14 mouse cellular contexts compared by ENCODE assay signal in the genomic region with DNA sequence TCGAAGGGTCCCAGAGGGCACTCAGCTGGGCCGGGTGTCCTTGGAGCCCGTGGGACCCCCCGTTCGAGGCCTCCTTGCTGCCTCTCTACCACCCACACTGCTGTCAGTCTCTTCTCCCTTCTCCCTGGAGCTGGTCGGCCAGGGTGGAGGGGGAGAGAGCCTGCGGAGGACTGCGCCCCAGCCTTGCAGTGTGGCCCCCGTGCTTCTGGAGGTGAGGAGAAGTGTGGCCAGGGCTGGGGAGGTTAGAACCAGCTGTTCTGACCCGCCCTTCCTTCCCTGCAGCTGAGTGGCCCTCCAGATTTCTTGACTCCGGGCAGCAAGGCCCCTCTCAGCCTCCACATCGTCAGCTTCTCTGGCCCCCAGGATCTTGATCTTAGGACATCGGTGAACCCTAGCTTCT. TPM values are rescaled to one million over a fixed set of nuclear protein-coding genes. Genes with fewer than 3 reads are reported as not detected.
DNase-seq lines count a peak whose midpoint lies in the region; ATAC-seq and TF ChIP-seq lines count a peak whose summit lies in the region.
"Had no signal": no experiment of that assay in that cellular context is flagged by ENCODE, and none has a peak within 500 bp of the region (broad histone marks: within the 10 kb centered on the region; RNA-seq: fewer than 3 reads in every experiment).

No protein-coding gene starts in this region.

- peak overlapping the region; percentile 24; the same call in 1 of the 2 replicates for H3K9ac ChIP-seq in lung, embryonic 16.5 days (ENCODE audit: low read length)
- peak overlapping the region; percentile 41; the same call in 1 of the 2 replicates for H3K9ac ChIP-seq in intestine, embryonic 16.5 days (ENCODE audit: low read depth, low read length)
- peak overlapping the region; percentile 4; the same call in 1 of the 2 replicates for H3K9ac ChIP-seq in stomach, embryonic 16.5 days (ENCODE audit: low read length)
- H3K9ac ChIP-seq: hindbrain, embryonic 15.5 days; liver, embryonic 14.5 days; neural tube, embryonic 12.5 days had no signal

- ATAC-seq in lung, embryonic 16.5 days (ENCODE audit: low read depth): no peak
- no peak for ATAC-seq in intestine, embryonic 16.5 days
- no peak for ATAC-seq in stomach, embryonic 16.5 days (ENCODE audit: insufficient read depth, low FRiP score)
- no peak for ATAC-seq in frontal cortex, adult (ENCODE audit: low TSS enrichment)

- H3K9me3 ChIP-seq in heart, embryonic 10.5 days: no peaks in the 10 kb centered on the region
- no peaks in the 10 kb centered on the region for H3K9me3 ChIP-seq in lung, embryonic 16.5 days (ENCODE audit: control insufficient read depth, low read length)
- H3K9me3 ChIP-seq in intestine, embryonic 16.5 days (ENCODE audit: control insufficient read depth, low read length): no peaks in the 10 kb centered on the region
- H3K9me3 ChIP-seq in stomach, embryonic 16.5 days (replicated peaks; ENCODE audit: control insufficient read depth, low read length): no peaks in the 10 kb centered on the region
- H3K9me3 ChIP-seq: hindbrain, embryonic 15.5 days; neural tube, embryonic 12.5 days had no signal

- TF ChIP-seq CTCF in lung, adult 2 months (IDR thresholded peaks at IDR 0.05; ENCODE audit: insufficient read depth, low read length): no peak

- TF ChIP-seq POLR2A in lung, adult 2 months (IDR thresholded peaks at IDR 0.05; ENCODE audit: borderline replicate concordance, extremely low read depth, low read depth, low read length): no peak

- H3K27ac ChIP-seq in heart, embryonic 10.5 days: peak overlapping the region; percentile 77
- H3K27ac ChIP-seq in lung, embryonic 16.5 days (ENCODE audit: low read length): no peak overlapping the region
- H3K27ac ChIP-seq in intestine, embryonic 16.5 days (ENCODE audit: low read length): no peak overlapping the region
- 0 out of 2 replicates have a peak overlapping the region, but pooled peaks have one; percentile 13 for H3K27ac ChIP-seq in stomach, embryonic 16.5 days (ENCODE audit: low read length)
- H3K27ac ChIP-seq: hindbrain, embryonic 15.5 days; layer of hippocampus, adult 2 months; left cerebral cortex, adult 2 months; liver, embryonic 14.5 days; neural tube, embryonic 12.5 days had no signal

- 0 out of 2 replicates have a peak, but pooled peaks cover 6% of the 10 kb centered on the region for H3K27me3 ChIP-seq in heart, embryonic 10.5 days (ENCODE audit: insufficient read depth, poor library complexity, severe bottlenecking)
- H3K27me3 ChIP-seq in lung, embryonic 16.5 days (ENCODE audit: control insufficient read depth, insufficient read depth, low read depth, low read length): no peaks in the 10 kb centered on the region
- H3K27me3 ChIP-seq in intestine, embryonic 16.5 days (replicated peaks; ENCODE audit: control insufficient read depth, insufficient read depth, low read length): no peaks in the 10 kb centered on the region
- H3K27me3 ChIP-seq in stomach, embryonic 16.5 days (ENCODE audit: control insufficient read depth, insufficient read depth, low read length): no peaks in the 10 kb centered on the region
- H3K27me3 ChIP-seq: hindbrain, embryonic 15.5 days; neural tube, embryonic 12.5 days had no signal

- H3K4me1 ChIP-seq in heart, embryonic 10.5 days: peaks cover 62% of the 10 kb centered on the region
- H3K4me1 ChIP-seq in lung, embryonic 16.5 days (replicated peaks; ENCODE audit: control insufficient read depth, insufficient read depth, low read length): peaks cover 6% of the 10 kb centered on the region
- H3K4me1 ChIP-seq in lung, adult 2 months (ENCODE audit: control insufficient read depth, insufficient read depth, low read length): peaks cover 17% of the 10 kb centered on the region
- H3K4me1 ChIP-seq in intestine, embryonic 16.5 days (ENCODE audit: control insufficient read depth, insufficient read depth, low read length): peaks cover 26% of the 10 kb centered on the region
- peaks cover 35% of the 10 kb centered on the region for H3K4me1 ChIP-seq in stomach, embryonic 16.5 days (ENCODE audit: control insufficient read depth, insufficient read depth, low read length)

- no peak overlapping the region for H3K4me3 ChIP-seq in heart, embryonic 10.5 days
- no peak overlapping the region for H3K4me3 ChIP-seq in lung, embryonic 16.5 days (ENCODE audit: low read length)
- no peak overlapping the region for H3K4me3 ChIP-seq in lung, adult 2 months (replicated peaks; ENCODE audit: extremely low read depth, low read depth, low read length)
- H3K4me3 ChIP-seq in intestine, embryonic 16.5 days (ENCODE audit: low read length): no peak overlapping the region
- H3K4me3 ChIP-seq in stomach, embryonic 16.5 days (replicated peaks; ENCODE audit: low read length): no peak overlapping the region
- H3K4me3 ChIP-seq: hindbrain, embryonic 15.5 days; layer of hippocampus, adult 2 months; left cerebral cortex, adult 2 months; neural tube, embryonic 12.5 days had no signal

- no peak for DNase-seq in heart, embryonic 10.5 days (ENCODE audit: low spot score)
- no peak for DNase-seq in heart, postnatal 4 days
- no peak for DNase-seq in lung, adult 2 months
- DNase-seq: retina, postnatal 1 day had no signal

- 65% methylated on average over 13 of the region's 13 CpGs for WGBS in heart, embryonic 10.5 days
- WGBS in lung, embryonic 16.5 days: 55% methylated on average over 13 of the region's 13 CpGs
- 57% methylated on average over 13 of the region's 13 CpGs for WGBS in lung, adult 2 months
- 70% methylated on average over 13 of the region's 13 CpGs for WGBS in intestine, embryonic 16.5 days
- 69% methylated on average over 13 of the region's 13 CpGs for WGBS in stomach, embryonic 16.5 days

- H3K36me3 ChIP-seq in heart, embryonic 10.5 days: no peaks in the 10 kb centered on the region
- H3K36me3 ChIP-seq in lung, embryonic 16.5 days (ENCODE audit: control insufficient read depth, insufficient read depth, low read length): no peaks in the 10 kb centered on the region
- H3K36me3 ChIP-seq in intestine, embryonic 16.5 days (ENCODE audit: control insufficient read depth, insufficient read depth, low read length): no peaks in the 10 kb centered on the region; the same call in 1 of the 2 replicates
- H3K36me3 ChIP-seq in stomach, embryonic 16.5 days (ENCODE audit: control insufficient read depth, insufficient read depth, low read length): no peaks in the 10 kb centered on the region
- H3K36me3 ChIP-seq: hindbrain, embryonic 15.5 days; neural tube, embryonic 12.5 days had no signal

- H3K4me2 ChIP-seq in lung, embryonic 16.5 days (ENCODE audit: low read depth, low read length): no peak overlapping the region
- no peak overlapping the region for H3K4me2 ChIP-seq in intestine, embryonic 16.5 days (ENCODE audit: low read depth, low read length)
- H3K4me2 ChIP-seq in stomach, embryonic 16.5 days (ENCODE audit: low read depth, low read length): no peak overlapping the region
- H3K4me2 ChIP-seq: hindbrain, embryonic 15.5 days; neural tube, embryonic 12.5 days had no signal

RNA-seq across cellular contexts. Expression of gene Sapcd1, which starts 3.6 kb away (rescaled TPM):
- polyA plus RNA-seq in heart, embryonic 10.5 days (2016; fragmentation: Nextera tagmentation; extraction: Ambion mirVana): 3.3 and 4.0 TPM in 2 replicates
- total RNA-seq in heart, postnatal 4 days (2021): 1 to 10 TPM in 1 of 2 experiments, under 1 TPM in 1; 0.74 to 1.3 TPM
- 4.3 and 4.6 TPM in 2 replicates for polyA plus RNA-seq in lung, embryonic 16.5 days (2015; fragmentation: Nextera tagmentation; extraction: Ambion mirVana)
- 2.1 and 2.8 TPM in 2 replicates for polyA plus RNA-seq in lung, adult 2 months (2012; rRNA removed)
- polyA plus RNA-seq in intestine, embryonic 16.5 days (2015; fragmentation: Nextera tagmentation; extraction: Ambion mirVana): 11.3 TPM in 2 replicates
- polyA plus RNA-seq in stomach, embryonic 16.5 days (2015; fragmentation: Nextera tagmentation; extraction: Ambion mirVana): 14.2 and 14.3 TPM in 2 replicates
- total RNA-seq: midbrain, postnatal 0 days had no signal

RNA-seq across cellular contexts. Expression of gene Vwa7, which starts 7.9 kb away (rescaled TPM):
- polyA plus RNA-seq in heart, embryonic 10.5 days (2016; fragmentation: Nextera tagmentation; extraction: Ambion mirVana): 0.26 and 0.34 TPM in 2 replicates
- total RNA-seq in heart, postnatal 4 days (2021): 1 to 10 TPM; 1.6 to 1.8 TPM
- polyA plus RNA-seq in lung, embryonic 16.5 days (2015; fragmentation: Nextera tagmentation; extraction: Ambion mirVana): 0.14 and 0.25 TPM in 2 replicates
- polyA plus RNA-seq in lung, adult 2 months (2012; rRNA removed): 4.0 and 4.2 TPM in 2 replicates
- 0.18 and 0.27 TPM in 2 replicates for polyA plus RNA-seq in intestine, embryonic 16.5 days (2015; fragmentation: Nextera tagmentation; extraction: Ambion mirVana)
- polyA plus RNA-seq in stomach, embryonic 16.5 days (2015; fragmentation: Nextera tagmentation; extraction: Ambion mirVana): 0.26 and 0.42 TPM in 2 replicates

RNA-seq across cellular contexts. Expression of gene Msh5, which starts 22.3 kb away (rescaled TPM):
- polyA plus RNA-seq in heart, embryonic 10.5 days (2016; fragmentation: Nextera tagmentation; extraction: Ambion mirVana): 3.9 and 5.4 TPM in 2 replicates
- total RNA-seq in heart, postnatal 4 days (2021): 1 to 10 TPM; 4.0 to 6.5 TPM
- 4.7 and 4.9 TPM in 2 replicates for polyA plus RNA-seq in lung, embryonic 16.5 days (2015; fragmentation: Nextera tagmentation; extraction: Ambion mirVana)
- polyA plus RNA-seq in lung, adult 2 months (2012; rRNA removed): 5.4 and 6.0 TPM in 2 replicates
- polyA plus RNA-seq in intestine, embryonic 16.5 days (2015; fragmentation: Nextera tagmentation; extraction: Ambion mirVana): 3.6 and 4.4 TPM in 2 replicates
- 3.9 and 4.2 TPM in 2 replicates for polyA plus RNA-seq in stomach, embryonic 16.5 days (2015; fragmentation: Nextera tagmentation; extraction: Ambion mirVana)

RNA-seq across cellular contexts. Expression of gene Vars, which starts 23.5 kb away (rescaled TPM):
- polyA plus RNA-seq in heart, embryonic 10.5 days (2016; fragmentation: Nextera tagmentation; extraction: Ambion mirVana): 112 and 166 TPM in 2 replicates
- total RNA-seq in heart, postnatal 4 days (2021): 10 to 100 TPM; 46.7 to 49.0 TPM
- polyA plus RNA-seq in lung, embryonic 16.5 days (2015; fragmentation: Nextera tagmentation; extraction: Ambion mirVana): 88.0 and 96.2 TPM in 2 replicates
- 119 and 159 TPM in 2 replicates for polyA plus RNA-seq in lung, adult 2 months (2012; rRNA removed)
- polyA plus RNA-seq in intestine, embryonic 16.5 days (2015; fragmentation: Nextera tagmentation; extraction: Ambion mirVana): 112 and 119 TPM in 2 replicates
- 81.1 and 82.1 TPM in 2 replicates for polyA plus RNA-seq in stomach, embryonic 16.5 days (2015; fragmentation: Nextera tagmentation; extraction: Ambion mirVana)

RNA-seq across cellular contexts. Expression of gene Clic1, which starts 25.5 kb away (rescaled TPM):
- 374 and 380 TPM in 2 replicates for polyA plus RNA-seq in heart, embryonic 10.5 days (2016; fragmentation: Nextera tagmentation; extraction: Ambion mirVana)
- total RNA-seq in heart, postnatal 4 days (2021): 100 to 1,000 TPM; 166 to 167 TPM
- 298 and 322 TPM in 2 replicates for polyA plus RNA-seq in lung, embryonic 16.5 days (2015; fragmentation: Nextera tagmentation; extraction: Ambion mirVana)
- 124 and 153 TPM in 2 replicates for polyA plus RNA-seq in lung, adult 2 months (2012; rRNA removed)
- polyA plus RNA-seq in intestine, embryonic 16.5 days (2015; fragmentation: Nextera tagmentation; extraction: Ambion mirVana): 405 and 416 TPM in 2 replicates
- polyA plus RNA-seq in stomach, embryonic 16.5 days (2015; fragmentation: Nextera tagmentation; extraction: Ambion mirVana): 396 and 441 TPM in 2 replicates

Comparison
In these comparisons a context has a peak if more than half of its experiments do, and no peak if none do; other contexts are left out.
1. H3K27ac ChIP-seq: peak in heart, embryonic 10.5 days (single experiment) and stomach, embryonic 16.5 days (single experiment); none in lung, embryonic 16.5 days (single experiment) and intestine, embryonic 16.5 days (single experiment).
2. Peak in every context shown above with its lines, with median percentiles within 50 percentile points of each other: H3K9ac ChIP-seq.